Mouse (Mus musculus) midbrain, embryonic 15.5 days (tissue): ENCODE results near the gene Trpm5. TPM values are rescaled to one million over a fixed set of nuclear protein-coding genes. Genes with fewer than 3 reads are reported as not detected.

Experiments used
- ATAC-seq: fragments of 200-750 bp; cut with Nextera tagmentation; replicated peaks from 2 replicates; pipeline ENCODE4 v1.8.0; 2017; ENCODE audit warnings: moderate TSS enrichment
- H3K27ac ChIP-seq: fragments of 300-500 bp; sonication (generic); 2 replicates; pipeline ENCODE4 v1.5.1; 2015; ENCODE audit warnings: mild to moderate bottlenecking, inconsistent platforms
- H3K27me3 ChIP-seq: fragments of 300-500 bp; sonication (generic); replicated peaks from 2 replicates; pipeline ENCODE4 v1.6.1; 2015; ENCODE audit warnings: inconsistent platforms
- H3K36me3 ChIP-seq: fragments of 300-500 bp; sonication (generic); replicated peaks from 2 replicates; pipeline ENCODE4 v1.6.1; 2015; ENCODE audit warnings: inconsistent platforms
- H3K4me1 ChIP-seq: fragments of 300-500 bp; sonication (generic); 2 replicates; pipeline ENCODE4 v1.6.1; 2015; ENCODE audit warnings: inconsistent platforms
- H3K4me2 ChIP-seq: fragments of 300-500 bp; sonication (generic); 2 replicates; pipeline ENCODE4 v1.6.1; 2015; ENCODE audit warnings: inconsistent platforms, mild to moderate bottlenecking, moderate library complexity
- H3K4me3 ChIP-seq: fragments of 300-500 bp; sonication (generic); 2 replicates; pipeline ENCODE4 v1.5.1; 2015; ENCODE audit warnings: mild to moderate bottlenecking, inconsistent platforms
- H3K9ac ChIP-seq: fragments of 300-500 bp; sonication (generic); 2 replicates; pipeline ENCODE4 v1.6.1; 2015; ENCODE audit warnings: mild to moderate bottlenecking, inconsistent platforms
- H3K9me3 ChIP-seq: fragments of 300-500 bp; sonication (generic); 2 replicates; pipeline ENCODE4 v1.6.1; 2016; ENCODE audit warnings: inconsistent platforms
- WGBS: fragments of 180-500 bp; shearing (Covaris S2); methylation state at CpG from one replicate; pipeline ENCODE4 v1.1.7; 2015; ENCODE audit warnings: mixed read lengths; 5-methylcytosine and 5-hydroxymethylcytosine counted together
- polyA plus RNA-seq: library from polyadenylated mRNA; unstranded; fragments of >200 nt; fragmentation: Nextera tagmentation; extraction: Ambion mirVana; gene quantifications from 2 replicates; pipeline ENCODE4 v1.2.1, GENCODE M21; 2015

Trpm5 gene
- polyA plus RNA-seq, 1 experiment from 2014 or later, result 1.6 TPM

DNA sequence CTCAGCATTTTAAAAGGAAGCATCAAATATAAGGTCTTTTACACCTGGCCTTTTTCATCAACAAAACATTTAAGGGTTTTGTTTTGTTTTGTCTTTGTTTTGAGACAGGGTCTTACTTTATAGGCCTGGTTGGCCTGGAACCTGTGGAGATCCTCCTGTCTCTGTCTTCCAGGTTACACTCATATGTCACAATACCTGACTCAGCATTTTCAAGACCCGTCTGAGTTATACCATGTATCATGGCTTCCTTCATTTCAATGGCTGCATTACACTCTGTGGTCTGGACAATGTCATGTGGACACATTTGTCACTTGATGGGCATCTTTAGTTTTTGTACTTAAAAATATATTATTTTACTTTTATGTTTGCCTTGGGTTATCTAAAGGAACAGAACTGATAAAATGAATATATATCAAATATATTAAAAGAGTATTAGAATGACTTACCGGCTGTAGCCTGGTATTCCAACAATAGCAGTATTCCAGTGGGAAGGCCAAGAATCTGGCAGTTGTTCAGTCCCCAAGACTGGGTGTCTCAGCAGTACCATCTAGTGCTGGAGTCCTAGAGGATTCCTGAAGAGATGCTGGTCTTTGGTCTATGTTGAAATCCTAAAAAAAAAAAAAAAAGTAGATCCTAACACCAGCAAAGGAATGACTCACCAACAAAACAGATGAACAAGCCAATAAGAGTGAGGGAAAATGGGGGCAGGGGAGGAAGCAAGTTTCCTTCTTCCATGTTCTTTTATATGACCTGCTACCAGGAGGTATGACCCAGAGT lies 50.2 kb downstream of the Trpm5 start:
- no peaks in the 10 kb centered on the region for H3K36me3 ChIP-seq
- no peak overlapping the region for H3K4me3 ChIP-seq

DNA sequence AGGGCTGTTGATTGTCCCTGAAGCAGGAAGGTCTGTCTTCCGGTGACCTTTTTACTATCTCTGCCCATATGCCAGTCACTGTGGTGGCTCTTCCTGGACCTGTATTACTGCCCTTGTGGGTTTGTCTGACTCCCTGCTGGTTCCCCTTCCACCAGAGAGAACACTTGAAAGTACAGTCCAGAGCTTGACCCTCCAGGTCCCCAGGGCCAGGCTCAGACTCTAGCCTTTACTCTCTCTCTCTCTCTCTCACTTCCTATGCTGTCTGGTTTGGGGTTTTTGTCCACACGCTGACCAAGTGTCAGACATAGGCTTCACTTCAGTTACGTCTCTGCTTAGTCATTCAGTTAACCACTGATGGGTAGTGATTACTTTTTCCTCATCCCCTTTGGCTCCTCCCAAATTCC lies 51.5 kb downstream of the Trpm5 start:
- no peak overlapping the region for H3K27ac ChIP-seq
- 79% methylated on average over 3 of the region's 3 CpGs for WGBS
- no peaks in the 10 kb centered on the region for H3K36me3 ChIP-seq
- no peaks in the 10 kb centered on the region for H3K4me1 ChIP-seq
- H3K4me3 ChIP-seq, result no peak overlapping the region
- ATAC-seq, result no peak
- no peak overlapping the region for H3K9ac ChIP-seq
- no peak overlapping the region for H3K4me2 ChIP-seq
- no peaks in the 10 kb centered on the region for H3K27me3 ChIP-seq
- H3K9me3 ChIP-seq, result no peaks in the 10 kb centered on the region

More for the DNA sequence above, 50.2 kb downstream of the Trpm5 start:
- H3K9me3 ChIP-seq, result no peaks in the 10 kb centered on the region
- 100% methylated on average over 2 of the region's 2 CpGs for WGBS
- H3K9ac ChIP-seq, result no peak overlapping the region
- H3K4me2 ChIP-seq, result no peak overlapping the region
- no peaks in the 10 kb centered on the region for H3K27me3 ChIP-seq
- H3K4me1 ChIP-seq, result no peaks in the 10 kb centered on the region
- ATAC-seq, result no peak
- no peak overlapping the region for H3K27ac ChIP-seq

DNA sequence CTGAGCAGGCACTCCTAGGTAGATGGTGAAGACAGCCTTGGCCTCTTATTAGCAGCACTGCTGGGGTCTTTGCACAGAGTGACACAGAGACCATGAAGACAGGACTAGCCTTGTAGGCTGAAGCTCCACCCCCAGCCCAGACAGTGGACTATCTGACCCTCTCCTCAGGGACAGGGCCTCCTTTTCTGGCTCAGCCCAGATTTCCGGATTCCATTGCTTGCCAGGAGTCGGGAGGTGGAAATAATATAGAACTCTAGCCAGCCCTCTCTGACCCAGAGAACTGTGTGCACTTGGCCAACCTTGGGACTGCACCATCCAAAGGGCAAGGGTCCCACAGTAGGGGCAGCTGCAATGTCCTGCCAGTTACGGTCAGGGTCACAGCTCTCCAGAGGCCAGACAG lies 52.4 kb downstream of the Trpm5 start:
- no peak overlapping the region for H3K27ac ChIP-seq
- no peaks in the 10 kb centered on the region for H3K27me3 ChIP-seq
- H3K9ac ChIP-seq, result no peak overlapping the region
- no peak overlapping the region for H3K4me3 ChIP-seq
- no peaks in the 10 kb centered on the region for H3K4me1 ChIP-seq
- H3K9me3 ChIP-seq, result no peaks in the 10 kb centered on the region
- no peaks in the 10 kb centered on the region for H3K36me3 ChIP-seq
- no peak for ATAC-seq
- no peak overlapping the region for H3K4me2 ChIP-seq
- 90% methylated on average over 3 of the region's 3 CpGs for WGBS

DNA sequence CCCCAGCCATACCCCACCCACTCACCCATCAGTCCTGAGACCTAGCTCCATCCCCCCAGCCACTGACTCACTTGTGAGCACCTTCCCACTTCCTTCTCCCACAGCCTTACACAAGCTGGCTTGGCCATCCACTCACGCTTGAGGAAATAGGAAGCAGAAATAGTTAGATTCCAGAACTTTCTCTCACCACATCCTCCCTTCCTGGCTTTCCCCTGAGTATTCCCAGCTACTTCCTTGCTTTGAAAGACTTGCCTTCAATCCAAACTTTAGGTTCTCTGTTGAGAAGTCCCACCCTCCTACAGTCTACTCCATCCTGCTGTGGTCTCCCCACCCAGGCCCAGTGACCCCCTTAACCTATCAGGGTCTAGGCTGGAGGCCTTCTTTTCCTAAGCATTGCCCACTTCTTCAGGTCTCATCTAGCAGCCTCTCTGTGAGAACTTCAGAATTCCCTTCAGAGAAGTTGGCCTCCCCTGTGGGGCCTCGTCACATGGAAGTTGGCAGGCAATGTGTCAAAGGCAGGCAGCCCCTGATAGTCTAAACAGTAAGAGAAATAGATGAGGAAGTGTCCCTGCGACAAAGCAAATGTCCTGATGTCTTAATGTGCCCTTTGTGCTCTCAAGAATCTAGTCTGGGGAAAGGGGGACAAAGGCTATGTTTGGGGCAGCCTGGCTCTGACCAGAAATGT lies 53.2 kb downstream of the Trpm5 start:
- no peak overlapping the region for H3K4me3 ChIP-seq
- H3K9ac ChIP-seq, result no peak overlapping the region
- H3K36me3 ChIP-seq, result no peaks in the 10 kb centered on the region
- no peaks in the 10 kb centered on the region for H3K9me3 ChIP-seq
- H3K27ac ChIP-seq, result no peak overlapping the region
- no peaks in the 10 kb centered on the region for H3K4me1 ChIP-seq
- no peak overlapping the region for H3K4me2 ChIP-seq
- ATAC-seq, result no peak
- 86% methylated on average over 3 of the region's 3 CpGs for WGBS
- H3K27me3 ChIP-seq, result no peaks in the 10 kb centered on the region

DNA sequence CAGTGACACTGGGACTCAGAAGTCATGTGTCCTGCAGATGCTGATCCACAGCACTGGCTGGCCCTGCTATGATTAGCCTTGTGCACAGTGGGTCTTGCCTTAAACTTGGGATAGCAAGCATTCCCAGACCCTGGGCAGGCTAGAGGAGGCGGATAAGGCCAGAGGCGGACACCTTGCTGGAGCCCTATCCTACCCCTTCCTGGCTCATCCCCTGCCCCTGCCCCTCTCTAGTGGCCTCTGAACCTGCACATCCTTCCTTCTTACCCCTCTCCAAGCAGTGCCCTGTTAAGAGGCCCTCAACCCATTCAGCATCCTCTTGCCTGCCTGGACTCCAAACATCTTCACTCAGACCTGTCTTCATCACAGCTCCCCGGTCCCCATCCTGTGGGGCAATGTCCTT lies 53.9 kb downstream of the Trpm5 start:
- Histone ChIP-seq H3K27ac (no peak overlapping the region), H3K36me3 (no peaks in the 10 kb centered on the region), H3K9ac (no peak overlapping the region), H3K9me3 (no peaks in the 10 kb centered on the region), H3K4me3 (no peak overlapping the region), H3K4me1 (no peaks in the 10 kb centered on the region), H3K27me3 (no peaks in the 10 kb centered on the region), H3K4me2 (no peak overlapping the region)
- no peak for ATAC-seq
- 94% methylated on average over 3 of the region's 3 CpGs for WGBS

DNA sequence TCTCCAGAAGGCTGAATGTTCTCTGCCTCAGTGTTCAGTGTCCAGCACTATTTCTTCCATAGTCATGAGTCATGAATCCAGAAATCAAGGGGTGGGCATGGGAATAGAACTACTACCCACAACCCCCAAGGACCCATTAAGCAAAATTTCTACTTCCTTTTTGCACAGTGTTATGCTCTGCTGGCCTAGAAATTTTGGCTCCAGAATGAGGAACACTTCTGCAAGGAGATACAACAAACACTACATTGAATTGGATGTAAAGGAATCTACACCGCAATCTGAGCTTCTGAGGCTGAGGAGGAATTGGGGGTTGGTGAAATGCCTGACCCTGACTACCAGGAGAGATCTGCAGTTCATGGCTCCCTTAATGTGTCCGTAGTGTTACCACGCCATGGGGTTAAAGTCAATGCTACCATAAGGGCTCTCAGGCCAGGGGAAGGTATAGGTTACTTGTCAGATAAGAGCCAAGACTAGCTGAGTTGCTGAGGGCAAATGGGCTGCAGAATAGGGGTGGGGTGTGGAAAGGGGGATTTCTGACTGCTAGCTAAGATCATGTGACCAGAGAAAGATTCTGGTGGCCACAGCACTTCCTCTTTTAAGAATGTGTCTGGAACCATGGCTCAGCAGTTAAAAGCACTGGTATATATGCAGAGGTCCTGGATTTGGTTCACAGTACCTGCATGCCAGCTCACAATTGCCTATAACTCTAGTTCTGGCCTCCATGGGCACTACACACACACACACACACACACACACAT lies 56.1 kb downstream of the Trpm5 start:
- Histone ChIP-seq H3K4me2 (no peak overlapping the region), H3K36me3 (no peaks in the 10 kb centered on the region), H3K27ac (no peak overlapping the region), H3K9me3 (no peaks in the 10 kb centered on the region), H3K9ac (no peak overlapping the region), H3K4me3 (no peak overlapping the region), H3K4me1 (no peaks in the 10 kb centered on the region), H3K27me3 (no peaks in the 10 kb centered on the region)
- no peak for ATAC-seq
- 93% methylated on average over 3 of the region's 3 CpGs for WGBS

DNA sequence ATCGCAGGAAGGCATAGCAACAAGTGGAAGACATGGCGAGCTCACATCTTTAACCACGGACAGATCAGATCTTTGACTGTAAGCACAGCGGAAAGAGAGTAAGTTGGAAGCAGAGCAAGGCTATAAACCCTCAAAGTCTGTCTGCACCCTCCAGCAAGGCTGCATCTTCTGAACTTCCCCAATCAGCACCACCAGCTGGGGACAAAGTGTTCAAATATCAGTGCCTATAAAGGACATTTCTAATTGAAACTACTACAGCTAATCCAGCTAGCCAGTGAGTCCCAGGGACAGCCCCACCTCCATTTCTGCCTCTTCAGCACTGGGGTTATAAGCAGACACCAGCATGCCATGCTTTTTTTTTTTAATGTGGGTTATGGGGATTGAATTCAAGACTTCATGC lies 57.1 kb downstream of the Trpm5 start:
- no peaks in the 10 kb centered on the region for H3K9me3 ChIP-seq
- H3K27ac ChIP-seq, result no peak overlapping the region
- no peaks in the 10 kb centered on the region for H3K36me3 ChIP-seq
- no peaks in the 10 kb centered on the region for H3K4me1 ChIP-seq
- H3K4me3 ChIP-seq, result no peak overlapping the region
- H3K9ac ChIP-seq, result no peak overlapping the region
- no peak for ATAC-seq
- WGBS, result 94% methylated on average over 4 of the region's 4 CpGs
- no peaks in the 10 kb centered on the region for H3K27me3 ChIP-seq
- no peak overlapping the region for H3K4me2 ChIP-seq

DNA sequence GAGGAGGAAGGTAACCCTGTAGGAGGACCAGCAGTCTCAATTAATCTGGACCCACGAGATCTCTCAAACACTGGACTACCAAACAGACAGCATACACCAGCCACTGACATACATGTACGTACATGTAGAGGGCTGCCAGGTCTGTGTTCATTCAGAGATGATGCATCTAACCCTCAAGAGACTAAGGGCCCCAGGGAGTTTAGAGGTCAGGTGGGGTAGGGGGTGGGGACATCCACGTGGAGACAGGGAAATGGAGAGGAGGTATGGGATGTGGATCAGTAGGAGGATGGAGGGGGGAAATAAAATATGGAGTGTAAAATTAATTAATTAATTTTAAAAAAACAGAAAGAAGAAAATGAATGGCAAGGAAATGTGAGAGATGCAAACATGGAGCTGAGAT lies 57.7 kb downstream of the Trpm5 start:
- H3K4me2 ChIP-seq, result no peak overlapping the region
- H3K4me3 ChIP-seq, result no peak overlapping the region
- WGBS, result 80% methylated on average over 3 of the region's 3 CpGs
- no peak overlapping the region for H3K9ac ChIP-seq
- no peaks in the 10 kb centered on the region for H3K27me3 ChIP-seq
- no peaks in the 10 kb centered on the region for H3K36me3 ChIP-seq
- H3K4me1 ChIP-seq, result no peaks in the 10 kb centered on the region
- no peaks in the 10 kb centered on the region for H3K9me3 ChIP-seq
- no peak overlapping the region for H3K27ac ChIP-seq
- no peak for ATAC-seq

DNA sequence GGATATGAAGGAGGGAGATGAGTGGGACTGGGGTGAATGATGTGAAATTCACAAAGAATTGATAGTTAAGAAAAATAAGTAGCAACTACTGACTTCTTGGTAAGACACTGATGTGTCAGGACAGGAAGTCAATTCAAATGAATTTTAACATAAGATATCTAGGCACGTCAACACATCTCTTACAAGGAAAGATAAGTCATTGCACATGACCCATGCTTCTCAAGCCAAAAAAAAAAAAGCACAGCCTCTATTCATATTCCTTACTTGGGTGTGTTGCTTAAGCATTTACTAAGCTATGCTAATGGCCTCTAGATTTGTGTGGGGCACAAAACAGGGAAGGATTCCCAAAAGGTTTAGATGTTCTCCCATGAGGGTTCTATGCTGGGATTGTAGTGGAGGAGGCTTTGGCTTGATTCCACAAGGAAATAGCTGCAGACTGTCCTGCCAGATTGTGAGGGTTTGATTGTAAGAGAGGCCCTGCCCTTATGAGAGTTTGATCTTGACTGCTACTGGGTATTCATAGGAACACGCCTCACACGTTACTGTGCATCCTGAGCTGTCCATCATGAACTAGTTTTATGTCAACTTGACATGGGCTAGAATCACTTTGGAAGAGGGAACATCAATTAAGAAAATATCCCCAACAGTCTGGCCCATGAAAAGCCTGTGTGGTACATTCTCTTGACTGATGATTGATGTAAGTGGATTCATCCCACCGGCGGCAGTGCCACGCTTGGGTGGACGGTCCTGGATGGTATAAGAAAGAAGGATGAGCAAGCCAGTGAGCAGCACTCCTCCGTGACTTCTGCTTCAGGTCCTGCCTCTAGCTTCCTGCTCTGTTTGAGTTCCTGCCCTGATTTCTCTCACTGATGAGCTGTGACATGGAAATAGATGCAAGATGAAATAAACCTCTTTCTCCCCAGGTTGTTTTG lies 59.7 kb downstream of the Trpm5 start:
- H3K4me1 ChIP-seq, result no peaks in the 10 kb centered on the region
- no peaks in the 10 kb centered on the region for H3K36me3 ChIP-seq
- H3K9me3 ChIP-seq, result no peaks in the 10 kb centered on the region
- H3K27ac ChIP-seq, result no peak overlapping the region
- no peak overlapping the region for H3K9ac ChIP-seq
- H3K4me3 ChIP-seq, result no peak overlapping the region
- no peak overlapping the region for H3K4me2 ChIP-seq
- no peak for ATAC-seq
- WGBS, result 93% methylated on average over 8 of the region's 8 CpGs
- H3K27me3 ChIP-seq, result no peaks in the 10 kb centered on the region

DNA sequence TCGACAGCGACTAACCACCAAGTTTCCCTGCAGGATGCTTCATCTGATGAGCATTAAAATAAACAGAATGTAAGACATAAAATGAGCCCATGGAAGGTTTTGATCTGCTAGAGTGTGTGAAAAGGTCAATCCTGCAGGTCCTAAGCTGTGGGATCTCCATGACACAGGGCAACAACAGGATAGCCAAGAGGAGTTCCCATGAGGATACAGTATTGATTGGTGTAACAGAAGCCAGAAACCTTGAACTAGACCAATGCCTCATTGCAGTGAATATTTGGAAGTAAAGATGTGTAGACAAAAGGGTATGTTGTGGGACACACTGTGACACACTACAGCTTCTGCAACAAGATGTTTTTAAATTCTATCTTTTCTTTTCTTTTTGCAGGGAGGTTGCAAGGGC lies 60.3 kb downstream of the Trpm5 start:
- H3K4me2 ChIP-seq, result no peak overlapping the region
- 97% methylated on average over 2 of the region's 2 CpGs for WGBS
- H3K27ac ChIP-seq, result no peak overlapping the region

DNA sequence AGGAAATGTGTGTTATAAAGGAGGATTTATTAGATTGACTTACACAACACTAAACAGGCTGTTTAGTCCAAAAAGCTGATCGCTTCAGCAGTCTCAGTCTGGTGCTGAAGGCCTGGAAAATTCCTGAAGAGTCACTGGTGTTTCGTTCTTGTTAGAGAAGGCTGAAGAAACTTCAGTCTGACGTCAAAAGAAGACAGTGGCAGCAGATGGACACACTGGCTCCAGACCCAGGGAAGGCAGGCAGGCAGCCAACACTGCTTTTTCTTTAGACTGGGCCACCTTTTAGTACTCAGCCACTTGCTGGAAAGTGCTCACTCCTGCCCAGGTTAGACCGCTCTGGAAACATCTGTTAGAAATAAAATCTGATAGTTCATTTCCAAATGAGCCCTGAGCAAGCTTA lies 60.9 kb downstream of the Trpm5 start:
- no peak for ATAC-seq
- Histone ChIP-seq H3K4me2 (no peak overlapping the region), H3K27ac (no peak overlapping the region), H3K4me1 (no peaks in the 10 kb centered on the region), H3K9ac (no peak overlapping the region), H3K36me3 (no peaks in the 10 kb centered on the region), H3K4me3 (no peak overlapping the region), H3K27me3 (no peaks in the 10 kb centered on the region), H3K9me3 (no peaks in the 10 kb centered on the region)
- 91% methylated on average over 4 of the region's 4 CpGs for WGBS

More for the DNA sequence above, 60.3 kb downstream of the Trpm5 start:
- Histone ChIP-seq H3K4me3 (no peak overlapping the region), H3K9ac (no peak overlapping the region), H3K27me3 (no peaks in the 10 kb centered on the region), H3K4me1 (no peaks in the 10 kb centered on the region), H3K9me3 (no peaks in the 10 kb centered on the region), H3K36me3 (no peaks in the 10 kb centered on the region)
- no peak for ATAC-seq

DNA sequence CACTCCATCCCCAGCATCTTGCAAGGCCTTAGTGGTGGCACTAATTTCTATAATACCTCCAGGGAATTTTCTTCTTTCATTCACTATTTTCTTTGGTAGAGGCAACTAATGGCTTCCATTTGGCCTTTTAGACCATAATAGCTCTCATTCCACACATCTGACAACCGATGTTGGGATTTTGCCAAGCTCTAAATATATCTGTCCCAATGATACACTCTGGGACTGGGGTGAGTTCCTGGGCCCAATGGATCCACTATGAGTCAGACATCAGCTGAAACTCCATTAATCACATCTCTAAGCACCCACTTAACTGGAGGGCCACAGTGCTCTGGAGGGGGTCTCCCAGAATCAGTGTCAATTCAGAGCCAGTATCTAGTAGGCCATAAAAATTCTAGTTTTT lies 62.6 kb downstream of the Trpm5 start:
- WGBS, result 90% methylated on average over 1 of the region's 1 CpGs
- ATAC-seq, result no peak
- H3K4me1 ChIP-seq, result no peaks in the 10 kb centered on the region

More for the DNA sequence above, 62.6 kb downstream of the Trpm5 start:
- Histone ChIP-seq H3K4me2 (no peak overlapping the region), H3K9me3 (no peaks in the 10 kb centered on the region), H3K4me3 (no peak overlapping the region), H3K36me3 (no peaks in the 10 kb centered on the region), H3K27me3 (no peaks in the 10 kb centered on the region), H3K9ac (no peak overlapping the region), H3K27ac (no peak overlapping the region)
